Mouse (Mus musculus): ENCODE measurements around the gene Kctd15.

GRCm38 (mm10) chr7:34597986-34598385 is 58.5 kb downstream of the Kctd15 start:
- no peak for TF ChIP-seq MAX (IDR thresholded peaks at IDR 0.05; ENCODE audit: low read depth)
- no peak for TF ChIP-seq E2F4 (IDR thresholded peaks at IDR 0.05; ENCODE audit: insufficient read depth)
- no peak for TF ChIP-seq POLR2A (IDR thresholded peaks at IDR 0.05; ENCODE audit: insufficient read length, low read depth)
- TF ChIP-seq POLR2AphosphoS2 (IDR thresholded peaks at IDR 0.05; ENCODE audit: insufficient read length, low read depth): no peak
- no peak for TF ChIP-seq USF1 (IDR thresholded peaks at IDR 0.05; ENCODE audit: low read depth)
- no peak for TF ChIP-seq CEBPB (IDR thresholded peaks at IDR 0.05; ENCODE audit: insufficient read depth, poor library complexity, severe bottlenecking)
- no peak for TF ChIP-seq MYOD1 (IDR thresholded peaks at IDR 0.05; ENCODE audit: control insufficient read depth in 1 of 3, insufficient read length in 2 of 3, low read depth in 2 of 3)
- TF ChIP-seq TCF3 (IDR thresholded peaks at IDR 0.05; ENCODE audit: insufficient read length, low read depth): no peak
- TF ChIP-seq TCF12 (IDR thresholded peaks at IDR 0.05; ENCODE audit: insufficient read depth, poor library complexity, severe bottlenecking): no peak
- TF ChIP-seq REST (IDR thresholded peaks at IDR 0.05; ENCODE audit: insufficient read depth, insufficient read length): no peak
- no peak for TF ChIP-seq MYOG (IDR thresholded peaks at IDR 0.05; ENCODE audit: control insufficient read depth in 1 of 3, insufficient read depth in 1 of 3, insufficient read length in 2 of 3, low read depth in 2 of 3)

All from myocyte (in vitro differentiated cells).